Mouse (Mus musculus) midbrain, embryonic 12.5 days (tissue): ENCODE measurements around the gene Carnmt1. TPM values are rescaled to one million over a fixed set of nuclear protein-coding genes. Genes with fewer than 3 reads are reported as not detected.

Experiments
- ATAC-seq: fragments of 200-750 bp; cut with Nextera tagmentation; 2 replicates; pipeline ENCODE4 v1.8.0; 2017; ENCODE audit warnings: low read depth, moderate TSS enrichment, moderate library complexity; ENCODE audit not compliant: low FRiP score
- H3K27ac ChIP-seq: fragments of 300-500 bp; sonication (generic); replicated peaks from 2 replicates; pipeline ENCODE4 v1.5.1; 2016; ENCODE audit warnings: mild to moderate bottlenecking
- H3K27me3 ChIP-seq: fragments of 300-500 bp; sonication (generic); 2 replicates; pipeline ENCODE4 v1.6.1; 2016; ENCODE audit warnings: mild to moderate bottlenecking
- H3K36me3 ChIP-seq: fragments of 300-500 bp; sonication (generic); 2 replicates; pipeline ENCODE4 v1.6.1; 2016
- H3K4me1 ChIP-seq: fragments of 300-500 bp; sonication (generic); 2 replicates; pipeline ENCODE4 v1.6.1; 2016
- H3K4me2 ChIP-seq: fragments of 300-500 bp; sonication (generic); replicated peaks from 2 replicates; pipeline ENCODE4 v1.6.1; 2016; ENCODE audit warnings: mild to moderate bottlenecking, moderate library complexity
- H3K4me3 ChIP-seq: fragments of 300-500 bp; sonication (generic); 2 replicates; pipeline ENCODE4 v1.5.1; 2016; ENCODE audit warnings: mild to moderate bottlenecking
- H3K9ac ChIP-seq: fragments of 300-500 bp; sonication (generic); replicated peaks from 2 replicates; pipeline ENCODE4 v1.6.1; 2016; ENCODE audit warnings: mild to moderate bottlenecking, moderate library complexity
- H3K9me3 ChIP-seq: fragments of 300-500 bp; sonication (generic); 2 replicates; pipeline ENCODE4 v1.6.1; 2016; ENCODE audit warnings: mild to moderate bottlenecking
- WGBS: fragments of 180-500 bp; shearing (Covaris S2); methylation state at CpG from one replicate; pipeline ENCODE4 v1.1.7; 2016; 5-methylcytosine and 5-hydroxymethylcytosine counted together
- polyA plus RNA-seq: library from polyadenylated mRNA; unstranded; fragments of >200 nt; fragmentation: Nextera tagmentation; extraction: Ambion mirVana; gene quantifications from 2 replicates; pipeline ENCODE4 v1.2.1, GENCODE M21; 2016

Gene Carnmt1
- polyA plus RNA-seq, 1 experiment from 2014 or later = 25.3 TPM

DNA sequence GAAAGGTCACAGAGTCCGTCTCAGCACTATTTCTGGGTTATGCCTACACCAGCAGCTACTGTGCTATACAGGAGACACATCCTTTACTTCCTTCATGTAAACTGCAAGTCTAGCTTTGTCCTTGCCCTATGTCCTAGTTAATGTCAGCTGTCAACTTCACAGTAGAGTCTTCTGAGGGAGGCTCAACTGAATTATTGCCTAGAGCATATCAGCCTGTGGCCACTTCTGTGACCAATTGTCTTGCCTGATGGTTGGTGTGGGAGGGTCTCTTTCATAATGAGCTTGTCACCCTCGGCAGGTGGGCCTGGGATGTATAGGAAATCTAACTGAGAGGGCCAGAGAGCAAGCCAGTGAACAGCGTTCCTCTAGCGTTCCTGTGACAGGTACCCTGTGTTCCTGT lies 27.2 kb upstream of the Carnmt1 start:
- H3K4me1 ChIP-seq = no peaks in the 10 kb centered on the region
- H3K27ac ChIP-seq = no peak overlapping the region
- no peaks in the 10 kb centered on the region for H3K9me3 ChIP-seq
- no peak overlapping the region for H3K4me2 ChIP-seq
- no peaks in the 10 kb centered on the region for H3K27me3 ChIP-seq
- no peak overlapping the region for H3K4me3 ChIP-seq
- no peaks in the 10 kb centered on the region for H3K36me3 ChIP-seq
- no peak for ATAC-seq
- no peak overlapping the region for H3K9ac ChIP-seq
- WGBS = 46% methylated on average over 4 of the region's 4 CpGs

DNA sequence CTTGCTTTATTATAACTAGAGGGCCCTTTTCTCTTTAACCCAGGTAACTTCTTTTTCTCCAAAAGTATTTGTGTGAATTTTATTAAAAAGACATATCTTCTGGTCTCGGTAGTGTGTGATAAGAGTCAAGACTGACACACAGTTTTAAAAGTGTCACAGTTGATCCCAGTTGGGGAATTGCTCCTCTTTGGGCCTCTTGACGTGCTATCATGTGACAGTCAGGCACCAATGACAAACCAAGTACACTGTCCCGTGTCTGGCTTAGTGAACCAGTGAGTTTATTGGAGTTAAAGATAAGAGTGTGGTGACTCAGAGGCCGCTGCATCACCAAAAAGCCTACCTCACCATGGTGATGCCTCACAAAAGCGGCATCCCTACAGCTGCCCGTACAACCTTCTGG lies 26.5 kb upstream of the Carnmt1 start:
- Histone ChIP-seq H3K4me3 (no peak overlapping the region), H3K9ac (no peak overlapping the region)
- 80% methylated on average over 6 of the region's 6 CpGs for WGBS

GRCm38 (mm10) chr19:18646397-18646796 lies 24.2 kb upstream of the Carnmt1 start:
- H3K9me3 ChIP-seq = no peaks in the 10 kb centered on the region
- 70% methylated on average over 3 of the region's 3 CpGs for WGBS
- no peak overlapping the region for H3K27ac ChIP-seq
- H3K27me3 ChIP-seq = no peaks in the 10 kb centered on the region
- ATAC-seq = no peak
- H3K9ac ChIP-seq = no peak overlapping the region
- H3K4me3 ChIP-seq = no peak overlapping the region
- H3K36me3 ChIP-seq = no peaks in the 10 kb centered on the region
- no peaks in the 10 kb centered on the region for H3K4me1 ChIP-seq
- H3K4me2 ChIP-seq = no peak overlapping the region

More for the DNA sequence above, 26.5 kb upstream of the Carnmt1 start:
- H3K27ac ChIP-seq = no peak overlapping the region
- no peaks in the 10 kb centered on the region for H3K36me3 ChIP-seq
- no peaks in the 10 kb centered on the region for H3K27me3 ChIP-seq
- no peak overlapping the region for H3K4me2 ChIP-seq
- no peak for ATAC-seq
- no peaks in the 10 kb centered on the region for H3K9me3 ChIP-seq
- H3K4me1 ChIP-seq = no peaks in the 10 kb centered on the region

GRCm38 (mm10) chr19:18646853-18647420 lies 23.6 kb upstream of the Carnmt1 start:
- Histone ChIP-seq H3K27me3 (no peaks in the 10 kb centered on the region), H3K9ac (no peak overlapping the region), H3K36me3 (no peaks in the 10 kb centered on the region), H3K4me3 (no peak overlapping the region), H3K4me1 (no peaks in the 10 kb centered on the region), H3K9me3 (no peaks in the 10 kb centered on the region), H3K27ac (no peak overlapping the region), H3K4me2 (no peak overlapping the region)
- 50% methylated on average over 5 of the region's 5 CpGs for WGBS
- ATAC-seq = no peak

GRCm38 (mm10) chr19:18647775-18648557 lies 22.6 kb upstream of the Carnmt1 start:
- no peaks in the 10 kb centered on the region for H3K27me3 ChIP-seq
- no peak overlapping the region for H3K4me3 ChIP-seq
- no peak overlapping the region for H3K4me2 ChIP-seq
- no peak overlapping the region for H3K27ac ChIP-seq
- H3K9me3 ChIP-seq = no peaks in the 10 kb centered on the region
- no peak overlapping the region for H3K9ac ChIP-seq
- no peak for ATAC-seq
- no peaks in the 10 kb centered on the region for H3K4me1 ChIP-seq
- WGBS = 83% methylated on average over 9 of the region's 9 CpGs
- no peaks in the 10 kb centered on the region for H3K36me3 ChIP-seq

DNA sequence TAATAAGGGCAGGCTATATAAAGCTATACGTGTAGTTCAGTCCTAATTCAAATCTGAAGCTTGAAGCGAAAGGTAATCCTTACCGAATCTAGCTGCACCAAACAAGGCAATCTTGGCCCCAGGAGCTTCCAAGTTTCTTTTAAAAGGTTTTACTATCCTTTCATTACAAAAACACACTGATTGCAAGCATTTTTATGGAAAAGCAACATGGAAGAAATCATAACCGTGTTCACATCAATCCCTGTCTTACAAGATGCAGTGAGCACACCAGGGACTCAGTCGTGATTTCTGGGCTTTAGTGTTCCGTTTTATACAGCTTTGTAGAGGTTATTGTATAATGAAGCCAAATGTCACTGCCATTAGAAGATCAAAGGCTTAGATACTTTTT lies 22.0 kb upstream of the Carnmt1 start:
- Histone ChIP-seq H3K36me3 (no peaks in the 10 kb centered on the region), H3K27me3 (no peaks in the 10 kb centered on the region), H3K9me3 (no peaks in the 10 kb centered on the region), H3K4me1 (no peaks in the 10 kb centered on the region), H3K4me3 (no peak overlapping the region), H3K4me2 (no peak overlapping the region), H3K9ac (no peak overlapping the region), H3K27ac (no peak overlapping the region)
- no peak for ATAC-seq
- WGBS = 84% methylated on average over 6 of the region's 6 CpGs

DNA sequence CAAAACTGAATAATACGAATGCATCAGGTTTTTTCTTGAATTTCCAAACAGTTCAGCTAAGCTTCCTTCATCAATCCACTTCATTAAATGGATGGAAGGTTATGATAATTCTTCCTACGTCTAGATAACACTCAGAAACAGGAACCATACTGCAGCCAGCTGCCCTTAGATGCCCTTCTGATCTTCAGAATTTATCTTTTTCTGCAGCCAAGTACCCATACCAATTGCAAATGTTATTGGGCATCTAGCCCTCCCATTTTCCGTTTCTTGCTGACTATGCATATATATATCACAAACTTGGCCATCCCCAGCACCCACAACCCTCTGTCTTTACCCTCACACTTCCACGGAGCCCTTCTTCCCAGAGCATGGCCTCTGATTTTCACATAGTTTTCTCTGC lies 20.6 kb upstream of the Carnmt1 start:
- Histone ChIP-seq H3K4me2 (no peak overlapping the region), H3K9ac (no peak overlapping the region), H3K4me1 (no peaks in the 10 kb centered on the region), H3K36me3 (no peaks in the 10 kb centered on the region), H3K27ac (no peak overlapping the region), H3K9me3 (no peaks in the 10 kb centered on the region), H3K4me3 (no peak overlapping the region), H3K27me3 (no peaks in the 10 kb centered on the region)
- 89% methylated on average over 4 of the region's 4 CpGs for WGBS
- ATAC-seq = no peak

- no peak overlapping the region for H3K27ac ChIP-seq
- no peaks in the 10 kb centered on the region for H3K9me3 ChIP-seq
- no peaks in the 10 kb centered on the region for H3K27me3 ChIP-seq
- H3K4me1 ChIP-seq = no peaks in the 10 kb centered on the region
- no peak overlapping the region for H3K9ac ChIP-seq
- no peak for ATAC-seq
- H3K4me2 ChIP-seq = no peak overlapping the region
- WGBS = 80% methylated on average over 6 of the region's 6 CpGs
- no peak overlapping the region for H3K4me3 ChIP-seq
- H3K36me3 ChIP-seq = no peaks in the 10 kb centered on the region
These were observed 20.1 kb upstream of the Carnmt1 start for GRCm38 (mm10) chr19:18650473-18650872.

DNA sequence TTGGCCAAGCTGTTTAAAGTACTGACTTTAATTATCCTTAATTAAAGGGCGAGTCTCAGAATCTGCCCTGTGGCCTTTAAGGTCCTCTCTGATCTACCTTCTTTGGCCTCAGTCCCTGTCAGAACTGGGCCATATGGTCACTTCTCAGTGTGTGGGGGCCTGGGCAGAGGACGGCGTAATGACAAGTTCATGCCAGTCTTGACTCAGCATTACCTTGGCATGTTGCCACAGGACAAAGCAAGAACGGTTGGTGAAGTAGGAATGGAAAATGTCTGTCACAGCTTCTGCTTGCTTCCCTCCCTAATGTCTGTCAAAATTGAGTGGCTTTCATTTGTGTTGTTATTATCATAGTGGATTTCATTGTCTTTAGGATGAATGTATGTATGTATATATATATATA lies 18.0 kb upstream of the Carnmt1 start:
- Histone ChIP-seq H3K9me3 (no peaks in the 10 kb centered on the region), H3K4me1 (no peaks in the 10 kb centered on the region), H3K4me3 (no peak overlapping the region), H3K27ac (no peak overlapping the region), H3K36me3 (no peaks in the 10 kb centered on the region), H3K27me3 (no peaks in the 10 kb centered on the region), H3K9ac (no peak overlapping the region), H3K4me2 (no peak overlapping the region)
- WGBS = 86% methylated on average over 4 of the region's 4 CpGs
- no peak for ATAC-seq

DNA sequence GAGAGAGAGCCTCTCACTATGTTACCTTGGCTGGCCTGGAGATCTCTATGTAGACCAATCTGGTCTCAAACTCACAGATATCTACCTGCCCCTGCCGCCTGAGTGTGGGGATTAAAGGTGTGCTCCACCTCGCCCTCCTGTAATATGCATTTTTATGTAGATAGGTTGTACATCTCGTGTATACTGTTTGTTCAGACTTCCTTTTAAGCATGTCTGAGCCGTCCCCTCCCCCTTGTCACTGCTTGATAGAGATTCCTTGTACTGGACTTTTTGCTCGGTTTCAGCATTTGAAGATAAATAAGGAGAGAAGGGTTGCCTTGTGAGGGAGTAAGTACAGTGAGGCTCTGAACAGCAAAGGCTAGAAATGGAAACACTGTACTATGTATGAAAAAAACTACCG lies 17.5 kb upstream of the Carnmt1 start:
- H3K36me3 ChIP-seq = no peaks in the 10 kb centered on the region
- H3K9ac ChIP-seq = no peak overlapping the region
- WGBS = 78% methylated on average over 6 of the region's 6 CpGs
- H3K27me3 ChIP-seq = no peaks in the 10 kb centered on the region
- H3K4me2 ChIP-seq = no peak overlapping the region
- no peak for ATAC-seq
- H3K27ac ChIP-seq = no peak overlapping the region
- H3K4me3 ChIP-seq = no peak overlapping the region
- H3K9me3 ChIP-seq = no peaks in the 10 kb centered on the region
- H3K4me1 ChIP-seq = no peaks in the 10 kb centered on the region

GRCm38 (mm10) chr19:18654330-18654729 lies 16.2 kb upstream of the Carnmt1 start:
- WGBS = 94% methylated on average over 8 of the region's 8 CpGs
- Histone ChIP-seq H3K4me3 (no peak overlapping the region), H3K27me3 (no peaks in the 10 kb centered on the region), H3K9ac (no peak overlapping the region), H3K36me3 (no peaks in the 10 kb centered on the region), H3K9me3 (no peaks in the 10 kb centered on the region), H3K27ac (no peak overlapping the region), H3K4me1 (no peaks in the 10 kb centered on the region), H3K4me2 (no peak overlapping the region)
- ATAC-seq = no peak

GRCm38 (mm10) chr19:18654984-18655383 lies 15.6 kb upstream of the Carnmt1 start:
- H3K4me1 ChIP-seq = no peaks in the 10 kb centered on the region
- H3K4me3 ChIP-seq = no peak overlapping the region
- 90% methylated on average over 5 of the region's 5 CpGs for WGBS
- H3K9me3 ChIP-seq = no peaks in the 10 kb centered on the region
- no peaks in the 10 kb centered on the region for H3K36me3 ChIP-seq
- H3K4me2 ChIP-seq = no peak overlapping the region
- no peak for ATAC-seq
- no peaks in the 10 kb centered on the region for H3K27me3 ChIP-seq
- no peak overlapping the region for H3K27ac ChIP-seq
- no peak overlapping the region for H3K9ac ChIP-seq

DNA sequence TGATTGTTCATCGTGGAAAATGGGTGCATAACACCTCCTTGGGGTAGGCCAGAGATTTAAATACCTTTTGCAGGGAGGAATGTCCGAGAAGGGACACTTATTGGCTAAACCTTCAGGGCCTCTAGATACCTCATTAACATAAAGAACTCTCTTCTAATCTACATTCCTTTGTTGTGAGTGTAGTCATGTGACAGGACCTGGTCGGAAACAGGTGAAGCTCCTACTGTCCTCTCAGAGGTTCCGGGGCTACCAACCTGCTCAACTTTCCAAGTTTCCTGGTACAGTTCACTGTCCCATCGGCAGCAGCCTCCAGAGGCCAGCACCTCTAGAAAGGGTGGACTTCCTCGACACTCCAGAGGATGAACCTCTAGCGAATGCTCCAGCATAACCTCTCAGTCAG lies 14.6 kb upstream of the Carnmt1 start:
- ATAC-seq = no peak
- Histone ChIP-seq H3K27me3 (no peaks in the 10 kb centered on the region), H3K4me2 (no peak overlapping the region), H3K4me3 (no peak overlapping the region), H3K9ac (no peak overlapping the region), H3K4me1 (no peaks in the 10 kb centered on the region), H3K27ac (no peak overlapping the region), H3K36me3 (no peaks in the 10 kb centered on the region), H3K9me3 (no peaks in the 10 kb centered on the region)
- 86% methylated on average over 7 of the region's 7 CpGs for WGBS
